Mouse (Mus musculus): ENCODE results near the gene Lrp1. TPM values are rescaled to one million over a fixed set of nuclear protein-coding genes. Genes with fewer than 3 reads are reported as not detected.

Gene Lrp1
- polyA plus RNA-seq, 1 experiment, result 404 TPM

DNA sequence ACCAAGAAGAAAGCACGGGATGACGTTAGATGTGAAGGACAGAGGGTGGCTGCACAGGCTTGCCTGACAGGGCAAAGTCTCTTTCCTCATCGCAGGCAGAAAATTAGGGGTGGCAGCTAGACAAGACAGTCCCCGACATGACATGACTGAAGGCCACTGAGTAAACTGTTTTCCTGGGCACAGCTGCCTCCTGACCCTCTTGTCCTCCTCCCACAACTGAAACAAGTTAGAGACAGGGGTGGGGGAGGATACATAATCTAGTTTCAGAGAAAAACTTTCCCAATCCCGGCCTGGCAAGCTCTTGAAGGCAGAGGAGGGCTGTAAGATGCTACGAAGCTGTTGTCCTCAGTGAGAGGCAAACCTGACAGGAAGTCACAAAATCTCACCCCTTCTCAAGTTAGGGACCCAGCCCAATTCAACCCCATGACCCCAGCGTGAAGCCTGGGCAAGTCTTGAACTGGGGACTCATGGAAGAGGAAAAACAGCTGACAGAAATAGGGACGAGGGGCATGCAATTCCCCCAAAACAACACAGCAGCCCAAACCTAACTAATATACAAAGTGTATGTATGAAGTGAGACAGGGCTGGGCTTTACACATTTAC is 1.7 kb downstream of the Lrp1 start:
- Histone ChIP-seq H3K4me3 (ENCODE audit: insufficient read depth, low read depth, low read length) (peak overlapping the region; percentile 87), H3K4me1 (ENCODE audit: control insufficient read depth, insufficient read depth, low read length) (peaks cover 50% of the 10 kb centered on the region), H3K27ac (ENCODE audit: insufficient read depth, low read depth, low read length) (0 out of 2 replicates have a peak overlapping the region, but pooled peaks have one; percentile 0)
- TF ChIP-seq CTCF (IDR thresholded peaks at IDR 0.05; ENCODE audit: insufficient read depth, low read depth, low read length) (no peak), POLR2A (IDR thresholded peaks at IDR 0.05; ENCODE audit: insufficient read depth, low read depth, low read length) (no peak)
- 22% methylated on average over 8 of the region's 8 CpGs for WGBS

GRCm38 (mm10) chr10:127618173-127618572 is 2.8 kb downstream of the Lrp1 start:
- Histone ChIP-seq H3K4me1 (ENCODE audit: control insufficient read depth, insufficient read depth, low read length) (peaks cover 56% of the 10 kb centered on the region), H3K27ac (ENCODE audit: insufficient read depth, low read depth, low read length) (no peak overlapping the region), H3K4me3 (ENCODE audit: insufficient read depth, low read depth, low read length) (no peak overlapping the region)
- WGBS, result 43% methylated on average over 6 of the region's 6 CpGs
- TF ChIP-seq CTCF (IDR thresholded peaks at IDR 0.05; ENCODE audit: insufficient read depth, low read depth, low read length) (no peak), POLR2A (IDR thresholded peaks at IDR 0.05; ENCODE audit: insufficient read depth, low read depth, low read length) (no peak)

DNA sequence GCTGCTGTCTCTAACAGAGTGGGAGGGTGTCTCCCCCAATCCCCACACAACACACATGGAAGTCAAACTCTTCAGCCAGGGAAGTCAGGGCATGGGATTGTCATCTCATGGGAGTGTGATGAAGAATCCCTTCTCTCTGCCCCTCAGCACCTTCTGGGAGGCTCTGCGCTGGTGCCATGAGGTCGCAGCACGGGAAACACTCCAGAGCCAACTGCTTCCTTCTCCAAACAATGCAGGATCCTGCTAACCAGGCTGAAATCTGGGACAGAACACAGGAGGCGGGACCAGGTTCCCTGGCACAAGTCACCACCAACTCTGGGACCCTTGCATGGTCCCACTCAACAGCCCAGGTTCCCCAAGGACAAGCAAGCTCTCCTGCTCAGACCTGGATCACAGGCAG is 3.7 kb downstream of the Lrp1 start:
- Histone ChIP-seq H3K27ac (ENCODE audit: insufficient read depth, low read depth, low read length) (no peak overlapping the region), H3K4me1 (ENCODE audit: control insufficient read depth, insufficient read depth, low read length) (peaks cover 56% of the 10 kb centered on the region), H3K4me3 (ENCODE audit: insufficient read depth, low read depth, low read length) (no peak overlapping the region)
- WGBS, result 57% methylated on average over 4 of the region's 4 CpGs
- TF ChIP-seq POLR2A (IDR thresholded peaks at IDR 0.05; ENCODE audit: insufficient read depth, low read depth, low read length), result no peak
- TF ChIP-seq CTCF (IDR thresholded peaks at IDR 0.05; ENCODE audit: insufficient read depth, low read depth, low read length), result no peak

- 76% methylated on average over 7 of the region's 7 CpGs for WGBS
- no peak overlapping the region for H3K4me3 ChIP-seq (ENCODE audit: insufficient read depth, low read depth, low read length)
- no peak overlapping the region for H3K27ac ChIP-seq (ENCODE audit: insufficient read depth, low read depth, low read length)
- peaks cover 52% of the 10 kb centered on the region for H3K4me1 ChIP-seq (ENCODE audit: control insufficient read depth, insufficient read depth, low read length)
- TF ChIP-seq CTCF (IDR thresholded peaks at IDR 0.05; ENCODE audit: insufficient read depth, low read depth, low read length) (no peak), POLR2A (IDR thresholded peaks at IDR 0.05; ENCODE audit: insufficient read depth, low read depth, low read length) (no peak)
These were observed 4.7 kb downstream of the Lrp1 start for GRCm38 (mm10) chr10:127616261-127616679.

GRCm38 (mm10) chr10:127615591-127615990 is 5.4 kb downstream of the Lrp1 start:
- H3K4me3 ChIP-seq (ENCODE audit: insufficient read depth, low read depth, low read length), result no peak overlapping the region
- WGBS, result 58% methylated on average over 3 of the region's 3 CpGs
- TF ChIP-seq CTCF (IDR thresholded peaks at IDR 0.05; ENCODE audit: insufficient read depth, low read depth, low read length), result no peak
- peak overlapping the region; percentile 59 for H3K27ac ChIP-seq (ENCODE audit: insufficient read depth, low read depth, low read length)
- peaks cover 52% of the 10 kb centered on the region for H3K4me1 ChIP-seq (ENCODE audit: control insufficient read depth, insufficient read depth, low read length)

GRCm38 (mm10) chr10:127615034-127615374 is 5.9 kb downstream of the Lrp1 start:
- peaks cover 52% of the 10 kb centered on the region for H3K4me1 ChIP-seq (ENCODE audit: control insufficient read depth, insufficient read depth, low read length)
- no peak overlapping the region for H3K4me3 ChIP-seq (ENCODE audit: insufficient read depth, low read depth, low read length)
- TF ChIP-seq CTCF (IDR thresholded peaks at IDR 0.05; ENCODE audit: insufficient read depth, low read depth, low read length), result no peak
- no peak for TF ChIP-seq POLR2A (IDR thresholded peaks at IDR 0.05; ENCODE audit: insufficient read depth, low read depth, low read length)
- H3K27ac ChIP-seq (ENCODE audit: insufficient read depth, low read depth, low read length), result peak overlapping the region; percentile 59
- WGBS, result 45% methylated on average over 2 of the region's 2 CpGs

DNA sequence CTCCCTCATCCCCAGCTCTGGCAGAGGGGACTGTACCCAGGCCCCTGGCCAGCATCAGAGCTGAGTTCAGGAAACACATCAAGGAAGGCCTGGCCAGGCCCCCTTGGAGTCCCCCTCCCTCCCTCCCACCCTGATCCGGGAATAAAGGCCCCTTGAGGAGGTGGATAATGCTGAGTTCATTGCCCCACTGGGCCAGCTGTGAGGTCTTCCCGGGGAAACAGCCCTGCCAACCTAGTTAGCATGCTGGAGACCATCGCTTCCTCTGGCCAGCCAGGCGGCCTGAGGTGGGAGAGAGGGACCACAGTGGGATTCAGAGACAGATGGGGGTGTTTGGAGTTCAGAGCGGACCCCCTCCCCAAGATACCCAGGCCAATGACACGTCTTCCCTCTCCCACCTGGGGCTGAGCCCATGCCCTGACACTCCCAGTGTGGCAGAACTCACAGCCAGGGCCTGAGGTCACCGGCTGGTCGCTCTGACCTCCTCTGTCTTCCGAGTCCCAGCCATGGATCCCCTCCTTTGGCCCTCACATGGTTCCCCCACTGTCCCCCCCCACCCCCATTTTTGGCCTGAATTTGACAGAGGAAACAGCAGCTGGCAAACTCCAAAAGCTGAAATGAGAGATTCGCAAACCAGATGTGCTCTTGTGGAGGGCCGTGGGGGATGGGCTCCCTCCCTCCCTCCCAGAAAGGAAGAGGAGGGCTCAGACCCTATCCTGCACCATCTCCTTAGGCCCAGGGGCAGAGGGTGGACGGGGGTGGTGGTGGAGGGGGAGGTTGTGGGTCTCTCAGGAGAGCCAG is 6.5 kb downstream of the Lrp1 start:
- Histone ChIP-seq H3K4me1 (ENCODE audit: control insufficient read depth, insufficient read depth, low read length) (peaks cover 51% of the 10 kb centered on the region), H3K27ac (ENCODE audit: insufficient read depth, low read depth, low read length) (peak overlapping the region; percentile 28; the same call in 1 of the 2 replicates)
- WGBS, result 35% methylated on average over 12 of the region's 12 CpGs

DNA sequence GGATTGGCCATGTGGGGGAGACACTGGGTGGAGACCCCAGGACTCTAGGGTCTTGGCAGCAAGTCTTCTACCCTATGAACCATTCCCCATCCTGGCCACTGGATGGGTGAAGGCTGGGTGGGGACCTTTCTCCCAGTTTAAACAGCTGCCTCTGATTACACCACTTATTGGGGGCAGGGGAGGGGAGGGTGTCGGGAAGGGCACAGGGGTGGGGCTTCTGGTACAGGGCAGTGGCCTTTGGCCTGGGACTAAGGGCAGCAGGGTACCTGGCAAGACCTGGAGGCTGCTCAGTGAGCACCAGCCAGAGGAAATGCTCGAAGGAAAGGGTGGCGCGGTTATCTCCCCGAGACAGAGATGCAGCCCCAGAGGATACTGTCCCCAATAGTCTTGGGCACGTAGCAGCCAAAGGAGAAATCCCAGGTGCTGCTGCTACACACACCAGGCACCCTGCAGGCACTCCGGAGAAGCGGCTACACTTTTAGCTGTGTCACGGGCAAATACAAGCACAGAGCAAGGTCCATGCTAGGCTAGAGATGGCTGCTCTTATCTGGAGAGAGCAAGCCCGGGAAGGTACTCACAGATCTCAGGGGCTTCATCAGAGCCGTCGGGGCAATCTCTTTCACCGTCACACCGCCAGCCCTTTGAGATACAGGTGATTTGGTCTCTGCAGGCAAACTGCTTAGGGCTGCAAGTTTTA is 8.7 kb downstream of the Lrp1 start:
- H3K4me3 ChIP-seq (ENCODE audit: insufficient read depth, low read depth, low read length), result no peak overlapping the region
- H3K4me1 ChIP-seq (ENCODE audit: control insufficient read depth, insufficient read depth, low read length), result peaks cover 38% of the 10 kb centered on the region
- 92% methylated on average over 14 of the region's 14 CpGs for WGBS
- H3K27ac ChIP-seq (ENCODE audit: insufficient read depth, low read depth, low read length), result no peak overlapping the region
- TF ChIP-seq CTCF (IDR thresholded peaks at IDR 0.05; ENCODE audit: insufficient read depth, low read depth, low read length) (no peak), POLR2A (IDR thresholded peaks at IDR 0.05; ENCODE audit: insufficient read depth, low read depth, low read length) (no peak)

More for the DNA sequence above, 6.5 kb downstream of the Lrp1 start:
- TF ChIP-seq POLR2A (IDR thresholded peaks at IDR 0.05; ENCODE audit: insufficient read depth, low read depth, low read length), result no peak
- TF ChIP-seq CTCF (IDR thresholded peaks at IDR 0.05; ENCODE audit: insufficient read depth, low read depth, low read length), result no peak
- no peak overlapping the region for H3K4me3 ChIP-seq (ENCODE audit: insufficient read depth, low read depth, low read length)

GRCm38 (mm10) chr10:127610066-127610415 is 10.9 kb downstream of the Lrp1 start:
- Histone ChIP-seq H3K27ac (ENCODE audit: insufficient read depth, low read depth, low read length) (no peak overlapping the region), H3K4me3 (ENCODE audit: insufficient read depth, low read depth, low read length) (no peak overlapping the region), H3K4me1 (ENCODE audit: control insufficient read depth, insufficient read depth, low read length) (peaks cover 26% of the 10 kb centered on the region)
- WGBS, result 85% methylated on average over 9 of the region's 9 CpGs
- no peak for TF ChIP-seq CTCF (IDR thresholded peaks at IDR 0.05; ENCODE audit: insufficient read depth, low read depth, low read length)
- no peak for TF ChIP-seq POLR2A (IDR thresholded peaks at IDR 0.05; ENCODE audit: insufficient read depth, low read depth, low read length)
